Mouse (Mus musculus): ENCODE data around the gene Itprip. TPM values are rescaled to one million over a fixed set of nuclear protein-coding genes. Genes with fewer than 3 reads are reported as not detected.

The Itprip gene
- 21.7 and 22.9 TPM in 2 replicates for polyA plus RNA-seq (2016; fragmentation: Nextera tagmentation; extraction: Ambion mirVana)

DNA sequence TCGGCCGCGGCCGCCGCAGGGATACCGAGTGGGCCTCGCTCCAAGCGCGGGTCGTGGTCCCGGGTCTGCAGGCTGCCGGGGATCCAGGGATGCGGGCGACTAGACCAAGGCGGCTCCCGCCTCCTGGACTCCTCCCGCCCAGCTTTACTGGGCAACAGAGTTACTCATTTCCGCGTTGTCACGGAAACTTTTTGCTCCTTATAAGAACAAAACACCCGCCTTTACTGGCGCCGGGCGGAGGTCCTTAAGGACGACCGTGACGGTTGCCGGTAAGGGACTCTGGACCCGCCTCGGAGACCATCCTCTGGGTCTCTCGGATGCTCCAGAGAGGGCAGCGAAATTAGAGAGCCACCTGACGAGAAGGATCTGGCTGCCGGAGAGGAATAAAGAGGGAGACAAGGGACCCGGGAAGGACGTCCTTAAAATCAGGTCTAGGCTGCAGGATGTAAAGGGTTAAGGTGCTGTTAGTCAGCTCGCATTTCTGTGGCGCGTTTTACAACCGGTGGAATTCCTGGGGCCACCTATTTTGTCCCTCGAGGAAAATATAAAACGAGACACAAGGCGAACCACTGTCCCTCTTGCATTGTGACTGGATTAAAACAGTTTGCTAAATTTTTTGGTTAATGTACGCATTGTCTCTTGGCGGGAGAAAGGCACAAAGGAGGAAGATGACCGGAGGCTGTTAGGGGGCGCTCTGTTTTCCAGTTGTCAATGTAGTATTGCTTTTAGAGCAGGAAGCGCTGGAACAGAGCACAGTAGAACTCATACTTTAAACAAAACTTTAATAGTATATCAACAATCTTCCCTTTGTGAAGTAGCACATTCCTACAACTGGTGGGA is at the start of gene Itprip, which contains the start of gene Cfap43:
Gene Itprip (minus strand): TSS at position 174 of the 840 bp plus-strand sequence.
Gene Cfap43 (minus strand): TSS at position 162 of the 840 bp plus-strand sequence.
- WGBS: under 1% methylated on average over 48 of the region's 48 CpGs
- Histone ChIP-seq H3K4me3 (peak within 1 kb of the TSS; percentile 90), H3K36me3 (no peaks in the 10 kb centered on the region), H3K4me1 (peaks cover 38% of the 10 kb centered on the region), H3K27me3 (ENCODE audit: low read depth, poor library complexity, severe bottlenecking) (no peaks in the 10 kb centered on the region), H3K27ac (replicated peaks) (peak within 1 kb of the TSS; percentile 99), H3K9me3 (replicated peaks) (no peaks in the 10 kb centered on the region)
- peak; percentile 82 for DNase-seq (ENCODE audit: low spot score)

DNA sequence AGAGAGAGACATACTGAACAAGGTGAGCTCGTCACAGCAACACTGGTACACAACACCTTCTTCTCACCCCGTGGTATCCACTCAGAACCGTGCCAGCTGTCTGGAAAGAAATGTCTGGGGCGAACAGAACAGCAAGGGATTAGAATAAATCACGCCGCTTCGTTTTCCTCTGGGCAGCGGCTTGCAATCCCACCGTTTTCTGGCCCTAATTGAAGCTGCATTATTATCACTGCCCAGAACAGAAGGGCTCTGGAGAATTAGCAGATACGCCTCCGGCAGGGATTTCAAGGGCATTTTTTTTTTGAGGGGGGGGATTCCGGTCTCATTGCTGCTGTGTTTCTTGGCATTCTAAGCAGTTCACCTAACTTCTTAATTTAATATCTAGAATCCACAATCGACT is 39.1 kb upstream of the Itprip start:
- Histone ChIP-seq H3K4me3 (no peak overlapping the region), H3K27me3 (ENCODE audit: low read depth, poor library complexity, severe bottlenecking) (no peaks in the 10 kb centered on the region), H3K4me1 (peaks cover 1% of the 10 kb centered on the region; the same call in 1 of the 2 replicates), H3K9me3 (replicated peaks) (0 out of 2 replicates have a peak, but pooled peaks cover 4% of the 10 kb centered on the region), H3K36me3 (no peaks in the 10 kb centered on the region), H3K27ac (replicated peaks) (no peak overlapping the region)
- WGBS: 80% methylated on average over 13 of the region's 13 CpGs
- DNase-seq (ENCODE audit: low spot score): no peak

DNA sequence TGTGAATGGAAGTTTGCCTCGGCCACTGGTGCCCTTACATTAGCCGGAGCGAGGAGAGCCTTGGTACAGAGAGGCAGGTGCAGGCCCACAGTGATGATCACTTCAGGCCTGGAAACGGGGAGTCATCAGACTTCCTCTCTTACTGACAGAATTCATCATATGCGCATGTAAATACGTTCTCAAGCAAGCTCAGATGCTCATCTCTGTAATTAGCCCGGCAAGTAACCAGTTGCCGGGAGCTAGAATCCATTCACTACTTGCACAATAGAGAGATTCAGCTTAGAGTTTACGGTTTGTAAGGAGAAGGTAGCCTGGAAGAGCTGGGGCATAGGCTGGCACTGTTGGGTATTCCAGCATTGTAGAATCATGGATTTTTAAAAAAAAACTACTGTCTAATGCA is 34.1 kb upstream of the Itprip start:
- peaks cover 7% of the 10 kb centered on the region; the same call in 1 of the 2 replicates for H3K4me1 ChIP-seq
- WGBS: 75% methylated on average over 9 of the region's 9 CpGs
- no peak for DNase-seq (ENCODE audit: low spot score)
- H3K4me3 ChIP-seq: no peak overlapping the region
- H3K27ac ChIP-seq (replicated peaks): peak overlapping the region; percentile 19; the same call in 1 of the 2 replicates
- no peaks in the 10 kb centered on the region for H3K9me3 ChIP-seq (replicated peaks)
- no peaks in the 10 kb centered on the region for H3K36me3 ChIP-seq
- H3K27me3 ChIP-seq (ENCODE audit: low read depth, poor library complexity, severe bottlenecking): no peaks in the 10 kb centered on the region

DNA sequence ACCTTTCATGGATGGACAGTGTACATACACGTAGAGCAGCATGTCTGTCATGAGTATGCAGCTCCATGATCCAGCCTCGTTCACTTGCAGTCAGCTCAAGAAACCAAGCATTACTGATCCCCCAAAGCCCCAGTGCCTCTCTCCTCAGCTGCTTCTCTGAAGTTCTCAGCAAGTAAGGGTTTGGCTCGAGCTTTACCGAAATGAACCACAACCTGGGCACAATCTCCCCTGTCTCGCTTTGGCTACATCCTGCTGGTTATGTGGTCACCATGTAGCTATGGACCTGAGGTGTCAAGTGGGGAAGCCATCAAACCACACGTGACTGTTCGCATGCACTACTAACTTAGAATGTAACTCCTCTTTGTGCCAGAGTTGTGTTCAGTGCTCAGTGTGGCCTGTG is 31.8 kb upstream of the Itprip start:
- H3K27ac ChIP-seq (replicated peaks): no peak overlapping the region
- H3K9me3 ChIP-seq (replicated peaks): no peaks in the 10 kb centered on the region
- H3K4me1 ChIP-seq: peaks cover 22% of the 10 kb centered on the region
- DNase-seq (ENCODE audit: low spot score): no peak
- no peak overlapping the region for H3K4me3 ChIP-seq
- WGBS: 90% methylated on average over 7 of the region's 7 CpGs
- no peaks in the 10 kb centered on the region for H3K36me3 ChIP-seq
- H3K27me3 ChIP-seq (ENCODE audit: low read depth, poor library complexity, severe bottlenecking): no peaks in the 10 kb centered on the region

DNA sequence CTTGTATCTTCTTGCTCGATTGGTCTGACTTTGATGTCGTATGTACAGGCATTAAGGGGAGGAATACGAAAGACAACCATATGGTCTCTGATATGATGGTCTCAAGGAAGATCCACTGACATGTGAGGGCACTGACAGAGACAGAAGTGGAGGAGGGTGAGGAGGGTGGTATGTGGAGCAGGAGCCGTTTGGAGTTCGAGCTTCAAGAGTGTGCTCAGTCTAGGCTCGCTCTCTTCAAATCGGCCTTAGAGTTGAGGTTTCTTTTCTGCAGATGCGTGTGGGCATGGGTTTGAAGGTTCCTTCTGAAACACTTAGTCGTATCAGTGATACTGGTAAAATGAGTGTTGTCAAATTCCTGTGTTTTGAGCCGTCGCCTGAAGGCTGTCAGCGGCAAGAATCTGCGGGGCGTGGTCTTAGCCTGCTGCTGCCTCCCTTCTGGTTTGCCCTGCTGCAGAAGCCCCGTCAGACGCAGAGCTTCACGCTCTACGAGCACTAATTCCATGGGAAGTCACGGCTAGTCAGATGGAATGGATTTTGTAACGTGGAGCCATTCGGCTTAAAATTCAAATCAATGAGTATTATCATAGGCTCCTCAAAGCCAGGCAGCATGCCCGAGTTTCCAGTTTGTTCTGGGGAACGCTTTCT is 27.8 kb upstream of the Itprip start:
- DNase-seq (ENCODE audit: low spot score): peak; percentile 40
- 51% methylated on average over 23 of the region's 23 CpGs for WGBS
- no peaks in the 10 kb centered on the region for H3K9me3 ChIP-seq (replicated peaks)
- H3K4me1 ChIP-seq: peaks cover 15% of the 10 kb centered on the region
- H3K27me3 ChIP-seq (ENCODE audit: low read depth, poor library complexity, severe bottlenecking): no peaks in the 10 kb centered on the region
- H3K27ac ChIP-seq (replicated peaks): no peak overlapping the region
- H3K36me3 ChIP-seq: no peaks in the 10 kb centered on the region
- no peak overlapping the region for H3K4me3 ChIP-seq

DNA sequence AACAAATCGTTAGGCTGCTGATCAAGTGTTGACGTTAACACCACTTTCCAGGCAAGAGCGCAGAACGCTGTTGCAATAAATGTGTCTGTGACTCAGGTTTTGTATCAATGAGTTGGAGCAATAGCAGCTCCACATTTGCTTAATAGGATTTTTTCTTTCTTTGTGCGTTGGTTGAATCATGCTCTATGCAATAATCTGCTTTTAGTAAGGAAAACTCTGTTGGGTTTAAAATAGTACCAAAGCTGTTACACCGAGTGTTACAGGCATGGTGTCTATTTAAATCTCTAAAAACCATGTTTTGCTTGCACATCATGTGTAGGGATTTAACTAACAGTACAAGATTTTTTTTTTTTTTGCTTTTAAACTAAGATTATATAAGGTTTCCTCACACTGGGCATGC is 20.3 kb upstream of the Itprip start:
- H3K27ac ChIP-seq (replicated peaks): no peak overlapping the region
- peaks cover 20% of the 10 kb centered on the region for H3K4me1 ChIP-seq
- 87% methylated on average over 6 of the region's 6 CpGs for whole genome bisulfite sequencing
- DNase-seq (ENCODE audit: low spot score): no peak
- H3K9me3 ChIP-seq (replicated peaks): no peaks in the 10 kb centered on the region
- H3K27me3 ChIP-seq (ENCODE audit: low read depth, poor library complexity, severe bottlenecking): peaks cover 26% of the 10 kb centered on the region
- no peaks in the 10 kb centered on the region for H3K36me3 ChIP-seq
- H3K4me3 ChIP-seq: no peak overlapping the region

DNA sequence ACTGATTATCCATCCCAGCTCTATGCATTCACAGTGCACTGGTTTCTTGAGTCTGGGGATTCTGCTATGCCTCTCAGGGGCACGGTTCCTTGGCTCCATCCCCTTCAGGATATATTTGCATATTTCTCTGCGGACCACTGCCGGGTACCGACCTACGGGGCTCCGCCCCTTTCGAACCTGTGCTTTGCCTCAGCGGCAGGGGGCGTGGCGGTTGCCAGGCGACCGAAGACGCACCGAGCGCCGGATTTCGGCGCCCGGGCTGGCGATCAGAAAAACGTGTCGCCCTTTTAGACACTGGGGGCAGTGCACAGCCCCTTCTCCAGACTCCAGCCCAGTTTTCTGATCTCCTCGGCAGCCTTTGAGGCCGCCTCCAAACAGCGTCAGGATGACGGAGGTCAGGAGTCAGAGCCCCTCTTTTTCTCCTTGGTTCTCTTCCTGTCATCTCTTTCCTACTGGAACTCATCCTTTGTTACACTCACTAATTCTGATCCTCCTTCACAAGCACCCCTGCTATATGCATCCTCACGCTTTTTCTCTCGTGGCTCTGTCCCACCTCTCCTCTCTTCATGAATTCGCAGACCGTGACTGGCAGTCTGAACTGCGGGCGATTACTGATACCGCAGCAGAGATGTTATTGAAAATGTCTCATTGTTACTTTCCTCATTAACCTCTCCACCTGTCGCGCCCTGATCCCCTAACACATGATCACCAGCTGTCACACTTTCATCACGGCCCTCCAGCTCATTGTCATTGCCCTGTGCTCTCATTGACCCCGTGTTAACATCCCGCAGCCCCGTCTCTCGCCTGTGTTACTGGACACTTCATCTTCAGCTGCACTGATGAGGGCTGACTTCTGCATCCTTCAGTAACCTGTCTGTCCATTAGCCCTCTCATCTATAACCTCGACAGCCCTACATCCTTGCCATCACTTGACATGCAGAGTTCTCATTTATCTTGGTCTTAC is 18.6 kb upstream of the Itprip start, which contains the start of gene Cfap58:
Gene Cfap58 (plus strand): TSS at position 233 of the 964 bp plus-strand sequence.
- peak; percentile 89 for DNase-seq (ENCODE audit: low spot score)
- Histone ChIP-seq H3K36me3 (no peaks in the 10 kb centered on the region), H3K9me3 (replicated peaks) (no peaks in the 10 kb centered on the region), H3K4me1 (peaks cover 20% of the 10 kb centered on the region), H3K27me3 (ENCODE audit: low read depth, poor library complexity, severe bottlenecking) (peaks cover 26% of the 10 kb centered on the region), H3K27ac (replicated peaks) (peak within 1 kb of the TSS; percentile 33), H3K4me3 (peak within 1 kb of the TSS; percentile 46)
- WGBS: 6% methylated on average over 41 of the region's 41 CpGs

DNA sequence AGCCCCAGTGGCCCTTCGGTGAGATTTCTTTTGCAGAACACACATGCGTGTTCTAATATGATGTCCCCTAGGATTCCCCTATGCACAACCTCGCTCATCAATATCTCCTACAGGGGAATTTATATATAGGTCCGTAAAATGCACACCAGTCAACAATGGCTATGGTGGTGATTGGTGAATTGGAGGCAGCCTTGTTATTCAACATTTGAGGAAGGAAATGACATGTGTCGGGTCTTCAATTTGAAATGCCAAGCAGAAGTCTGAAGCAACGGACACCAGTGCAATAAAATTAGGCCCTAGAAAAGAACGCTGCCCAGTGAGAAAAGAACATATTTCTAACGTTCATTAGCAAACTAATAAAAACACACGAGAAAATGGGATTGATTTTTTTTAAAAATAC is 17.8 kb upstream of the Itprip start:
- H3K4me3 ChIP-seq: peak overlapping the region; percentile 46

DNA sequence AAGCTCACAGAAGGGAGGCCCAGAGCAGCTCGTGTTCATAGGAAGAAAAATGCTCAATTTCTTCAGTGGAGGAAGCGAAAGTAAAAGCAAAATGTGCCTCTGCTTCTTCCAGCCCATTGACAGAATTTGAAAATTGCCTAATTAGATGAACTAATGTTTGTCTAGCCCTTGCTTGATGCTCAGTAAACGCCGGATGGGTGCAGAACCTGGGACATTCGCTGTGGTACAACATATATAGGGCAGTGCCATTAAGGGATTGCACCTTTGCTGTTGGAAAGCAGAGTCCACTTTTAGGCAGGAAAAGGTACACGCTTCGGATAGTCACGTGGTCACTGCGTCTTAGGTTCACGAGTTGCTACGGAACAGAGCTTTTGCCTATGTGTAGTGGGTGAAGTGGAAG is 17.4 kb upstream of the Itprip start:
- Histone ChIP-seq H3K4me3 (no peak overlapping the region), H3K27ac (replicated peaks) (no peak overlapping the region), H3K9me3 (replicated peaks) (no peaks in the 10 kb centered on the region), H3K36me3 (no peaks in the 10 kb centered on the region), H3K27me3 (ENCODE audit: low read depth, poor library complexity, severe bottlenecking) (peaks cover 26% of the 10 kb centered on the region), H3K4me1 (peaks cover 20% of the 10 kb centered on the region)
- 93% methylated on average over 11 of the region's 11 CpGs for WGBS
- no peak for DNase-seq (ENCODE audit: low spot score)

More for the DNA sequence above, 17.8 kb upstream of the Itprip start:
- 78% methylated on average over 9 of the region's 9 CpGs for WGBS
- H3K27ac ChIP-seq (replicated peaks): no peak overlapping the region
- H3K36me3 ChIP-seq: no peaks in the 10 kb centered on the region
- peaks cover 20% of the 10 kb centered on the region for H3K4me1 ChIP-seq
- H3K27me3 ChIP-seq (ENCODE audit: low read depth, poor library complexity, severe bottlenecking): peaks cover 26% of the 10 kb centered on the region
- no peaks in the 10 kb centered on the region for H3K9me3 ChIP-seq (replicated peaks)
- DNase-seq (ENCODE audit: low spot score): no peak

DNA sequence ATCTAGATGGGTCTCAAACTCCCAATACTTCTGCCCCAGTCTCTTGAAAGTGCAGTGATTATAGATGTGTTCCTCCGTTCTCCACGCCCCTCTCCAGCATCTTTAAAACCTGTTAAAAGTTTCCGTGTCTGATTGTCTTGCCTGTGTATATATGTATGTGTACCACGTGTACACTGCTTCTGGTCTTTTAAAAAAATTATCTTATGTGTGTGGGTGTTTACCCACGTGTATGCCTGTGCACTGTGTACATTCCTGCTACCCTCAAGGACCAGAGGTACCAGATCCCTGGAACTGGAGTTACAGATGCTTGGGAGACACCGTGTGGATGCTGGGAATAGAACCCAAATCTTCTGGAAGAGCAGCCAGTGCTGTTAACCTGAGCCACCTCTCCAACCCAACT is 16.4 kb upstream of the Itprip start:
- 84% methylated on average over 6 of the region's 6 CpGs for WGBS
- Histone ChIP-seq H3K9me3 (replicated peaks) (no peaks in the 10 kb centered on the region), H3K36me3 (no peaks in the 10 kb centered on the region), H3K27ac (replicated peaks) (no peak overlapping the region), H3K4me1 (peaks cover 20% of the 10 kb centered on the region), H3K27me3 (ENCODE audit: low read depth, poor library complexity, severe bottlenecking) (peaks cover 22% of the 10 kb centered on the region), H3K4me3 (no peak overlapping the region)
- DNase-seq (ENCODE audit: low spot score): no peak

DNA sequence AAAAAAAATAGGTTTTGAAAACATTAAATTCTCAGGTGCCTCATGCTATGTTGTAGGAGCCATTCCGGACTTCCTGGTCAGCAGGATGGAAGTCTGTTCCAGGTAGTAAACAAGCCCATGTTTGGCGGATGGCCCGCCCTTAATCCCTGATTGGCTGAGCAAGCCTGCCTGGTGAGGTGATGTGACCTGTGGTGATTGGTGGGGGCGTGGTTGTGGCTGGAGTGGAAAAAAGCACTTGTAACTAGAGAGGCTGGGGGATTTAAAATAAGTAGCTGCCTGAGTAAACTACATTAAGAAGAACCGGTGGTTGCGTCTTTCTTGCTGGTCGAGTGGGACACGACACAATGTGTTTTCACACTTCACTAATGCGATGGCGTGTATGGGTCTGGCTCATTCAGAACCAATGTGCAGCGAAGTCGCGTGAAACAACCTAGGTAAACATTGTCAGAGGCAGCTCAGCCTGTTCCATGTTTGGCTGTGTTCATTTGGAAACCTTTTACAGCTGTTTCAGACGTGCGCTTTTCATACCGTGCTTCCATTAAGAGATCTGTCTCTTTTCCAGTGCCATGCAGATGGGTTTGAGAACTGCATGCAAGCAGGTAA is 15.6 kb upstream of the Itprip start:
- Histone ChIP-seq H3K27me3 (ENCODE audit: low read depth, poor library complexity, severe bottlenecking) (peaks cover 14% of the 10 kb centered on the region), H3K4me1 (peaks cover 20% of the 10 kb centered on the region), H3K36me3 (no peaks in the 10 kb centered on the region), H3K27ac (replicated peaks) (no peak overlapping the region), H3K4me3 (no peak overlapping the region), H3K9me3 (replicated peaks) (no peaks in the 10 kb centered on the region)
- DNase-seq (ENCODE audit: low spot score): no peak
- WGBS: 76% methylated on average over 16 of the region's 16 CpGs

DNA sequence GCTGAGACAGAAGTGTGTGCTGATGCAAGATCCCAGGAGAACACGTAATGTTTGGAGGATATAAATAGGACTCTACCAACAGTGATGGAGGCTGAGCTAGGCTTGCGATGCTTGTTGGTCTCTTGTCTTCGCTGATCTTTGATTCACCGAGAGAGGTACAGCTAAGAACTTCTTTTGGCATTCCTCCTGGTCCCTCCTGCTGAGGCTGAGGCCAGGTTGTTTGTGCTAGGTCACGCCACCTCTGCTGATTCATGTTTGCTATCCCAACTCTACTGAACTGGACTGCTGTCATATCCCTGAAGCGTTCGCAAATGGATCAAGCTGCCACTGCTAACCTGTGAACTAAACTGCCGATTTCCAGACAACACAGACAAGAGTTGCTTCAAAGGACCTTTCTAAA is 15.0 kb upstream of the Itprip start:
- no peaks in the 10 kb centered on the region for H3K36me3 ChIP-seq
- no peaks in the 10 kb centered on the region for H3K9me3 ChIP-seq (replicated peaks)
- no peak for DNase-seq (ENCODE audit: low spot score)
- H3K27me3 ChIP-seq (ENCODE audit: low read depth, poor library complexity, severe bottlenecking): peaks cover 12% of the 10 kb centered on the region
- H3K27ac ChIP-seq (replicated peaks): no peak overlapping the region
- WGBS: 90% methylated on average over 8 of the region's 8 CpGs
- H3K4me3 ChIP-seq: no peak overlapping the region
- H3K4me1 ChIP-seq: peaks cover 20% of the 10 kb centered on the region
